Mouse (Mus musculus) thymus, adult 2 months (tissue): ENCODE data around the gene Tas2r138. TPM values are rescaled to one million over a fixed set of nuclear protein-coding genes. Genes with fewer than 3 reads are reported as not detected.
"Not testable (repeated sequence)": the region's sequence is repeated elsewhere in the genome, so short reads cannot be mapped to it uniquely, and the experiment has no call there.

Experiments
- DNase-seq: peaks from one replicate; pipeline ENCODE4 v3.0.0; 2021
- H3K27ac ChIP-seq: fragments of 200-500 bp; 2 replicates; pipeline ENCODE4 v1.5.1; 2012; ENCODE audit warnings: low read length, control low read depth; ENCODE audit not compliant: control insufficient read depth, insufficient read depth
- H3K27me3 ChIP-seq: fragments of 200-500 bp; 2 replicates; pipeline ENCODE4 v1.6.1; 2012; ENCODE audit warnings: mild to moderate bottlenecking, low read length, moderate library complexity, mixed read lengths; ENCODE audit not compliant: control insufficient read depth, insufficient read depth
- H3K36me3 ChIP-seq: fragments of 200-500 bp; 2 replicates; pipeline ENCODE4 v1.6.1; 2012; ENCODE audit warnings: mild to moderate bottlenecking, low read length, moderate library complexity; ENCODE audit not compliant: control insufficient read depth, insufficient read depth
- H3K4me1 ChIP-seq: fragments of 200-500 bp; replicated peaks from 2 replicates; pipeline ENCODE4 v1.6.1; 2012; ENCODE audit warnings: low read length; ENCODE audit not compliant: control insufficient read depth, insufficient read depth
- H3K4me3 ChIP-seq: fragments of 200-500 bp; 2 replicates; pipeline ENCODE4 v1.5.1; 2012; ENCODE audit warnings: mild to moderate bottlenecking, low read length, control low read depth, moderate library complexity; ENCODE audit not compliant: control insufficient read depth, insufficient read depth
- CTCF ChIP-seq: fragments of 200-500 bp; IDR thresholded peaks from 2 replicates; pipeline ENCODE4 v1.5.1; 2012; ENCODE audit warnings: mild to moderate bottlenecking, control low read depth, low read length, moderate library complexity, borderline replicate concordance; ENCODE audit not compliant: control insufficient read depth, poor library complexity, insufficient read depth; ENCODE audit errors: extremely low read depth
- POLR2A ChIP-seq: fragments of 200-500 bp; IDR thresholded peaks from 2 replicates; pipeline ENCODE4 v1.6.1; 2012; ENCODE audit warnings: mild to moderate bottlenecking, low read length, control low read depth, moderate library complexity; ENCODE audit not compliant: control insufficient read depth, poor library complexity, insufficient read depth; ENCODE audit errors: extremely low read depth
- WGBS: fragments of 180-500 bp; shearing (Covaris S2); methylation state at CpG from one replicate; pipeline ENCODE4 v1.1.7; 2018; 5-methylcytosine and 5-hydroxymethylcytosine counted together
- polyA plus RNA-seq: library from polyadenylated mRNA; depleted of rRNA; stranded (reverse); fragments of >200 nt; gene quantifications from 2 replicates; pipeline ENCODE4 v1.2.3, GENCODE M21; 2012

The Tas2r138 gene
- polyA plus RNA-seq, 1 experiment = 0.13 TPM

- no peak for TF ChIP-seq CTCF
- no peak for TF ChIP-seq POLR2A
- H3K27ac ChIP-seq = no peak overlapping the region
These were observed 22.4 kb upstream of the Tas2r138 start for GRCm38 (mm10) chr6:40635559-40635958.

DNA sequence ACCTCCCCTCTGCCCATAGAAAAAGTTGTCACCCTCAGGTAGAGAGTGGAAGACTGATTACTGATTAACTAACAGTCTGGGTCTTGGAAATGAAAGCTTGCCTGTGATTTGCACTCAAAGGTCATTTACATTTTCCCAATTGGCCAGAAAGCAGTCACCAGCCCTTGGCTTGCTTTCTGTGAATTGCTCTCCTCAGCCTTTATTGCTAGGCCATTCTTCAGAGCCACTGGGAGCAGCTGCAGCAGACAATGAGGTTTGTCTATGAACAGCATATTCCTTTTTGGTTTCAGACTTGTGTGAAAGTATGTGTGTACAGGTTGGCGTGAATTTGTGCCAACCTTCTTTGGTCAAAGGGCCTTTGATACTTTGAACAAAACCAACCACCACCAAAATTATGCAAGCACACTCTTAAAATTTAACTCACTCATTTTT lies 21.5 kb upstream of the Tas2r138 start:
- Histone ChIP-seq H3K4me1 (no peaks in the 10 kb centered on the region), H3K27ac (no peak overlapping the region), H3K36me3 (no peaks in the 10 kb centered on the region), H3K4me3 (no peak overlapping the region), H3K27me3 (no peaks in the 10 kb centered on the region)
- TF ChIP-seq POLR2A (no peak), CTCF (no peak)
- WGBS = 97% methylated on average over 1 of the region's 1 CpGs
- no peak for DNase-seq

More at GRCm38 (mm10) chr6:40635559-40635958, 22.4 kb upstream of the Tas2r138 start:
- H3K36me3 ChIP-seq = no peaks in the 10 kb centered on the region
- no peak for DNase-seq
- H3K27me3 ChIP-seq = no peaks in the 10 kb centered on the region
- WGBS = 88% methylated on average over 6 of the region's 6 CpGs
- no peaks in the 10 kb centered on the region for H3K4me1 ChIP-seq
- H3K4me3 ChIP-seq = no peak overlapping the region

- Histone ChIP-seq H3K4me1 (no peaks in the 10 kb centered on the region), H3K36me3 (no peaks in the 10 kb centered on the region), H3K27ac (no peak within 1 kb of the TSS), H3K4me3 (no peak within 1 kb of the TSS), H3K27me3 (no peaks in the 10 kb centered on the region)
- TF ChIP-seq POLR2A (no peak), CTCF (no peak)
- DNase-seq = no peak
- 91% methylated on average over 8 of the region's 8 CpGs for WGBS
These were observed 15.4 kb upstream of the Tas2r138 start, which contains the start of gene Mgam for GRCm38 (mm10) chr6:40628406-40629000. Gene Mgam, plus strand, starts transcription at chr6:40628831.

DNA sequence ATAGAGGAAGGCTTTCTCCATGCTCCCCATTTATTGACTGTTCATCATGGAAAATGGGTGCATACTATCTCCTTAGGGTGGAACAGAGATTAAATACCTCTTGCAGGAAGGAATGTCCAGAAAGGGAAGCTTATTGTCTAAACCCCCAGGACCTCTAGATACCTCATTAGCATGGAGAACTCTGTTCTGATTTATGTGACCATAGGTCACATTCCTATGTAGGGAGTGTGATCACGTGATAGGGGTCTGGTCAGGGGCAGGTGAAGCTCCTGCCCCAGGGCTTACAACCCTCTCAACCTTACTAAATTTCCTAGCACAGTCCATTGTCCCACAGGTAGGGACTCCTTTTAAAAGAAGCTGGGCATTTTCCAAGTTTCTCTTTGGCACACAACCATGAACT lies 13.0 kb upstream of the Tas2r138 start:
- H3K4me3 ChIP-seq = no peak overlapping the region
- no peaks in the 10 kb centered on the region for H3K36me3 ChIP-seq
- TF ChIP-seq POLR2A (no peak), CTCF (no peak)
- DNase-seq = no peak
- no peaks in the 10 kb centered on the region for H3K27me3 ChIP-seq
- no peak overlapping the region for H3K27ac ChIP-seq
- 75% methylated on average over 1 of the region's 1 CpGs for WGBS
- no peaks in the 10 kb centered on the region for H3K4me1 ChIP-seq

DNA sequence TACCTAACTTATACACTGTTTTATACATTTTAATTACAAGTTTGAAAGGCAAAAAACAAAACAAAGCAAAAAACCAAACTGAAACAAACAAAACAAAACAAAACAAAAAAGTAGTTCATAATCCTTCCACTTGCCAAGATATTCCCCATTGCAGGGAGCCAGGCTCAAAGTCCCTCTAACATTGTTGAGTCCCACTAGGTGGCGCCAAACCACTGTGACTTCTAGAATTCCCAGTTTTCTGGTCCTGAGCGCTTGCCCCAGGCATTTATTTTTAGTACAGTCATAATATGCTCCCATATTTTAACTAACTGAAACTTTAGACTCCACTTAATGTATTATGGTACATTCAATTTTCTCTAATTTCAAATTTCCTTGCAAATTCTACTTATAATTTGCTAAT lies 4.9 kb upstream of the Tas2r138 start:
- DNase-seq = peak; percentile 25
- Histone ChIP-seq H3K4me3 (no peak overlapping the region), H3K27me3 (no peaks in the 10 kb centered on the region), H3K4me1 (no peaks in the 10 kb centered on the region), H3K27ac (no peak overlapping the region), H3K36me3 (no peaks in the 10 kb centered on the region)
- WGBS = 12% methylated on average over 2 of the region's 2 CpGs
- TF ChIP-seq POLR2A = no peak
- no peak for TF ChIP-seq CTCF

- Histone ChIP-seq H3K4me3 (no peak overlapping the region), H3K27ac (no peak overlapping the region), H3K4me1 (no peaks in the 10 kb centered on the region), H3K27me3 (no peaks in the 10 kb centered on the region), H3K36me3 (no peaks in the 10 kb centered on the region)
- DNase-seq = no peak
- TF ChIP-seq CTCF = no peak
- no peak for TF ChIP-seq POLR2A
- 96% methylated on average over 8 of the region's 8 CpGs for WGBS
These were observed 2.9 kb downstream of the Tas2r138 start for GRCm38 (mm10) chr6:40610244-40610643.

- no peak for DNase-seq
- H3K27ac ChIP-seq = no peak overlapping the region
- TF ChIP-seq POLR2A = no peak
- TF ChIP-seq CTCF = no peak
- H3K4me1 ChIP-seq = no peaks in the 10 kb centered on the region
- no peaks in the 10 kb centered on the region for H3K27me3 ChIP-seq
- no peak overlapping the region for H3K4me3 ChIP-seq
- H3K36me3 ChIP-seq = no peaks in the 10 kb centered on the region
These were observed 5.7 kb downstream of the Tas2r138 start for GRCm38 (mm10) chr6:40607431-40607830.

DNA sequence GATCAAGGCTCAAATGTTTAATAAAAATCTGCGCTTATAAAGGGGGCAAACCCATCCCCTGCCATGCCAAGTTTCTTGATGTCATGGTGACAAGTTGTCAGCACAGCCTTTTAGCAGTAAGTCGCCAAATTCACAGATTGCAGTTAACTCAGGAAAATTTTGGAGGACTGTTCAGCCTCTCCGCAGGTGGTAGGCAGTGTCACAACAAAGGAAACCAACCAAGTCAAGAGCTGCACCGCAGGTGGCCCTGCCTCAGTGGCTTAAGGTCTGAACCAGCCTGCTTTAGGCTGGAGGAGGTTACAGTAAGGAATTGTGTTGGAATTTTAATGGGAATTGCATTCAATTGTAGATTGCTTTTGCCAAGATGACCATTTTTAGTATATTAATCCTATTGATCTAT lies 14.6 kb downstream of the Tas2r138 start:
- H3K27ac ChIP-seq, H3K4me3 ChIP-seq, DNase-seq, H3K27me3 ChIP-seq, H3K36me3 ChIP-seq, H3K4me1 ChIP-seq: not testable (repeated sequence)
- WGBS = 78% methylated on average over 4 of the region's 4 CpGs
